Mouse (Mus musculus): ENCODE data around the gene Tfap2c.
A peak's percentile ranks its signal among the peaks of the same experiment; 100 is the strongest.

The Tfap2c gene

GRCm38 (mm10) chr2:172549371-172550155, at the start of gene Tfap2c:
TSS of gene Tfap2c (plus strand) at chr2:172549593.
- no peak for ATAC-seq (ENCODE audit: insufficient number of reproducible peaks, low FRiP score, low TSS enrichment)

GRCm38 (mm10) chr2:172500752-172501316, 48.6 kb upstream of the Tfap2c start:
- ATAC-seq (ENCODE audit: insufficient number of reproducible peaks, low FRiP score, low TSS enrichment), result no peak

DNA sequence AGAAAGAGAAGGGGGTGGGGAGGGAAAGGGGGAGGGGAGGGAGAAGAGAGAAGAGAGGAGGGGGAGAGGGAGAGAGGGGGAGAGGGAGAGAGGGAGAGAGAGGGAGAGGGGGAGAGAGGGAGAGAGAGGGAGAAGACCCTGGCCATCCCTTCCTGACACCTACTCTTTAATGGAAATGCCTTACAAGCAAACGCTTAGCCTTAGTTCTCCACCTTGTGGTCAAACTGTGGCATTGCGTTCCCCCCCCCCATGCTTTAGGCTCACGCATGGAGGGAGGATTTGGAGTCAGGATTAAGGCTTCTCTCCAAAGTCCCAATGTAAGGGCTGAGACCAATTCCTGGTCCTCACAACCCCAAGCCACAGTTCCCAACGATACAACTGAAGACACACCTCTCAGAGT, 48.1 kb upstream of the Tfap2c start:
- ATAC-seq (ENCODE audit: insufficient number of reproducible peaks, low FRiP score, low TSS enrichment), result 0 out of 2 replicates have a peak, but pooled peaks have one; percentile 17

- no peak for ATAC-seq (ENCODE audit: insufficient number of reproducible peaks, low FRiP score, low TSS enrichment)
These were observed 47.2 kb upstream of the Tfap2c start for GRCm38 (mm10) chr2:172502168-172502567.

GRCm38 (mm10) chr2:172506121-172506520, 43.3 kb upstream of the Tfap2c start:
- no peak for ATAC-seq (ENCODE audit: insufficient number of reproducible peaks, low FRiP score, low TSS enrichment)

DNA sequence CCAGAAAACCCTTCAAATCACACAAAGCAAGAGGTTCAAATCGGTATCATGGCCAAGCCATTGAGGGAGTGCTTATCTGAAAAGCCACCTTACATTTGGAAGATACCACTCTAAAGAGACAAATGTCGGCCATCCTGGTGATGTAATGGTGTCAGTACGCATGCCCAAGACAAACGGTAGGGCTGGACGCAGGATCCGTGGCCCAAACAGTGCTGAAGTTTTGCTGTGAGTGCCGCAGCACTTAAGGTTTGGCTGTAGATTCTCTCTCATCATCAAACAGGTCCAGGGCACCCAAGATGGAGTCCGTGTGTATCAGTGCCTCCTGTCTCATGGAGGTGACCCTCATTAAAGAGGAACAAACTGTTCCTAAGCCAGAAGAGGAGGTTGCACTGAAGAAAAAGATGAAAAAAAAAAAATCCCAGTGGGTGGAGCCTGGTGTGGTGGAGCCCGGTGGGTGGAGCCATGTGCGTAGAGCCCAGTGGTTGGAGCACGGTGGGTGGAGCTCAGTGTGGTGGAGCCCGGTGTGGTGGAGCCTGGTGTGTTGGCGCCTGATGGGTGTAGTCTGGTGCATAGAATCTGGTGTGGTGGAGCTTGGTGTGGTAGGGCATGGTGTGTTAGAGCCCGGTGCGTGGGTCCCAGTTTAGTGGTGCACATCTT, 39.2 kb upstream of the Tfap2c start:
- no peak for ATAC-seq (ENCODE audit: insufficient number of reproducible peaks, low FRiP score, low TSS enrichment)

DNA sequence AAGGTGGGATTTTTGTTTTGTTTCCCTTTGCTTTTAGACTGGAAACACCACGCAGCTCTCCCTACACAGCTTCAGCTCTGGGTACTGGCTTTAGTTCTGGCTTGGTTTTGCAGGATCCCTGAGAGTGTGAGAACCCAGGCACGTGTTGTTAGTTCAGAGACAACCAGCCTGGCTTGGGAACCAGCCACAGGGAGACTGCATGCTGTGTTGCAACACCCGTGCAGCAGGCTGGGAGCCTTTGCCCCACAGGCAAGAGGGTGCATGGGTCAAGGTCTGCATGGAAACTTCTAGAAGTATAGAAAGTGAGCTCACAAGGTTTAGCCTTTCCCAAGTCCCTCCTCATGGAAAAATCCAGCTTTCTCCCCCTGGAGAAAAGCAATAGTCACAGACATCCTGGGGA, 38.5 kb upstream of the Tfap2c start:
- no peak for ATAC-seq (ENCODE audit: insufficient number of reproducible peaks, low FRiP score, low TSS enrichment)

- ATAC-seq (ENCODE audit: insufficient number of reproducible peaks, low FRiP score, low TSS enrichment), result no peak
These were observed 32.9 kb upstream of the Tfap2c start for GRCm38 (mm10) chr2:172516407-172516992.

DNA sequence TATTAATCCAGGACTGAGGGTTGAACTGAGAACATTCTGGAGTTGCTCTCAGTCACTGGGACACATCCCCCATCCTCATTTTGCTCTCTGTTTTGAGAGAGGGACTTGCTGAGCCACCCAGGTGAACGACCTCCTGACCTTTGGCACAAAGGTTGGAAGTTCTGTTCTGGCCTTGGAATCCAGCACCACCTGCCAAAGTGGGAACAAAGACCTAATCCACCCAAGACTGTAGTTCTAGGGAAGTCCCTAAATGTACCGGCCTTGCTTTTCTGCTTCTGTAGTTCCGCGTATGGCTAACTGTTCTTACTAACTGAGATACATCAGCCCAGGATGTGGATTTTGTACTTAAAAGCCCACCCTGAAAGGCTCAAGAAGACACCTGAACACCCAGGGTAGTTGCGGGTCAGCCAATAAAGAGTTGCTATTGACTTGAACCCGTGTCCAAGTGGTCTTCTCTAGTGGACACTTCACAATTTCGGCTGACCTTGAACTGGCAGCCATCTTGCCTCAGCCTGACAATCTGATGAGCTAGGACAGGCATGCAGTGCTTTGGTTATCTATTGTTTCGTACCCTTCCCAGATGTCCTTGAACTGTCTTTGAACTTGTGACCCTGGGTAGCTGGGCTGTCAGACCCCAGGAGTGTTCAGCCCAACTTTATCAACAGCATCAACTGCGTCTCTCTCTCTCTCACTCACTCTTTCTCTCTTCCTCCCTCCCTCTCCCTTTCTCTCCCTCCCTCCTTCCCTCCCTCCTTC, 28.6 kb upstream of the Tfap2c start:
- ATAC-seq (ENCODE audit: insufficient number of reproducible peaks, low FRiP score, low TSS enrichment), result no peak

DNA sequence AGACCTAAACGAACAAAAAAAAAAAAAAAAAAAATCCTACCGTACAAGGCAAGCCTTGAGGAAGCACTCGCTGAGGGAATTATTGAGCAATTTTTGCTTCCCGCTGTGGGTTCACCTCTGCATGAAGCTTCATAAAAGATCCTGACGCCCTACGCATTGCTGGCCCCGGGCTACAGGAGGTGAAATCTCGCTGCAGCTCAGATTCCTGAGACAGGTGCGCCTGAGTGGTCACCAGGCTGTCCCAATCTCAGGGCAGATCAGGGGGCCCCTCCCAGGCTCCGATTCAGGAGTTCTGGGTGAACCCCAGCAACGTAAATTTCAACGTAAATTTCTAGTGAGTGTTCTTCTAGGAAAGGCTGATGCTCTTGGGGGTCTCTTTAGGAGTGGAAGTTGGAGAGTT, 26.9 kb upstream of the Tfap2c start:
- ATAC-seq (ENCODE audit: insufficient number of reproducible peaks, low FRiP score, low TSS enrichment), result no peak

GRCm38 (mm10) chr2:172527175-172527574, 22.2 kb upstream of the Tfap2c start:
- ATAC-seq (ENCODE audit: insufficient number of reproducible peaks, low FRiP score, low TSS enrichment), result no peak

GRCm38 (mm10) chr2:172543987-172544386, 5.4 kb upstream of the Tfap2c start:
- no peak for ATAC-seq (ENCODE audit: insufficient number of reproducible peaks, low FRiP score, low TSS enrichment)

DNA sequence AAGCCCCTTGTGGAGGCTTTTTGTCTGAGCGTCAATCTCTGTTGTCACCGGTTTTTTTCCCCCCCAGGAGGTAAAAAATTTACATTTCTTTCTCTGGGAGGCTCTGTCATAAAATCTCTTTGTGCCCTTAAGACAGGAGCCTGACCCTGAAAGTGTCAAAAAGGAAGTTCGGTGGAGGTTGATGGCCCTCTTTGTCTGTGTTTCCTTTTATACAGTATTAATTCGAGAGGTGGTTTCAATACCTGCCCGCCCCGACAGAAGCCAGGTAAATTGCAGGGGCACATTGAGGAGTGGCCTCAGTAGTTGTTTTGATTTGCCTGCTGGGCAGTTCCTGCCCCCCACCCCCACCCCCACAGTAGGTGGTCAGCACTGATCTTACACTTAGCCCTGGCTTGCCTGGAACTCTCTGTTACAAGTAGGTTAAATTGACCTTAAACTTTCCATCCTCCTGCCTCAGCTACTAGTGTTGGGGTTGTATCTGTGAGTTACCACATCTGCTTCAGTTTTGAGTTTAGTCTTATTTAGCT, 4.7 kb upstream of the Tfap2c start:
- ATAC-seq (ENCODE audit: insufficient number of reproducible peaks, low FRiP score, low TSS enrichment), result no peak

- no peak for ATAC-seq (ENCODE audit: insufficient number of reproducible peaks, low FRiP score, low TSS enrichment)
These were observed 3.7 kb upstream of the Tfap2c start for GRCm38 (mm10) chr2:172545592-172546235.

GRCm38 (mm10) chr2:172546551-172546950, 2.8 kb upstream of the Tfap2c start:
- no peak for ATAC-seq (ENCODE audit: insufficient number of reproducible peaks, low FRiP score, low TSS enrichment)

GRCm38 (mm10) chr2:172547116-172547515, 2.3 kb upstream of the Tfap2c start:
- no peak for ATAC-seq (ENCODE audit: insufficient number of reproducible peaks, low FRiP score, low TSS enrichment)

DNA sequence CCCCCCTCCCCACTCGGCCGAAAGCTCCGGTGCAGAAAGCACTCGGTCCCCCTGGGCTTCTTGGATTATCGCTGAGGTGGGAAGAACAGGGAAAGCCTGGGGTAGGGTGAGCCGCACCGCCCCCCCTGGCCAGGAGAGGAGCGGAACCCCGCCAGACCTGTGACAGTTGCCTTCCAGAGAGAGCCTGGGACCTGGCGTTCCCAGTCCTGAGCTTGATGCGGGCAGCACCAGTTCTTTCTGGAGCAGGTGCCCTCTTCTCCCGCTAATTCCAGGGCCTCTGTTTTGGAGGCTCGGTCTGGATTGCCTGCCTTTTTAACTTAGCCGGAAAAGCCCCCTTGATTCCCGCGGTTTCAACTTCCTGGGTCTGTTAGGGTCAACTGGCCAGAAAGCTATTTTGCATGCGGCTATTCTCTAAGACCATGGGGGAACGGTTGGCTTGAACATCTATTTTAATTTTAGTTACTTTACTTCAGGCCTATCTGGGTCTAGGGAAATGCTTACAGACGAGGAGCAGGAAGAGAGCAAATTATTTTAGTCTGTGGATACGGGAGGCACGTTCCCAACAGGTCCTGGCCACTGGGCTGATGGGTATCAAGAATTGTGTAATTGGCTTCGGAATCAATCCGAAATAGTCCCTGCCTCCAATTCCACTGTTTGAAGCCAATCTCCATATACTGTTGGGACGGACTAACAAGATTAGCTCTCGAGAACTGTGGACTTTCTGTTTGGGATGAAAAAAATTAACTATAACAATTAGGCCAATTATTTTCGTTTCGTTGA, 1.4 kb upstream of the Tfap2c start:
- no peak for ATAC-seq (ENCODE audit: insufficient number of reproducible peaks, low FRiP score, low TSS enrichment)

- ATAC-seq (ENCODE audit: insufficient number of reproducible peaks, low FRiP score, low TSS enrichment), result no peak
These were observed 629 bp upstream of the Tfap2c start for GRCm38 (mm10) chr2:172548672-172549255.

All from cerebellum, adult (tissue).